Mouse (Mus musculus): ENCODE measurements around the gene Olfr868.

Olfr868 gene

DNA sequence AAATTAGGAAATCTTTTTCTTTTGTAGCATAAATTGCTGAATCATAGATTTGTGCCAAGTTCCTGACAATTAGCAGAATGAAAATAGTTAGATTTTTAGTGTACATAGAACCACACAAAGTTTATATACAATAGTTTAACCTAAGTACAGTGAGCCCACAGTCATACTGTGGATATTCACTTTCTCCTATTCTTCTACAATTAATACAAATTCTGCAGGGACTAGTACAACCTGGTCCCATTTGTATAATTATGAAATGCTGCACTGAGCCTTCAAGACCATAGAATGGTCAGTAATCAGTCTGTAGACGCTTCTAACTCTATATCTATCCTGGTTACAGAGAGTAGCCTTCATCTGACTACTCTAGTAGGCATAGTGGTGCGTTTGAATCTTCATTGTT lies at the start of gene Olfr868:
Olfr868 (plus strand) TSS at position 301 of the 400 bp plus-strand sequence.
- no peak for DNase-seq (ENCODE audit: low read depth)

DNA sequence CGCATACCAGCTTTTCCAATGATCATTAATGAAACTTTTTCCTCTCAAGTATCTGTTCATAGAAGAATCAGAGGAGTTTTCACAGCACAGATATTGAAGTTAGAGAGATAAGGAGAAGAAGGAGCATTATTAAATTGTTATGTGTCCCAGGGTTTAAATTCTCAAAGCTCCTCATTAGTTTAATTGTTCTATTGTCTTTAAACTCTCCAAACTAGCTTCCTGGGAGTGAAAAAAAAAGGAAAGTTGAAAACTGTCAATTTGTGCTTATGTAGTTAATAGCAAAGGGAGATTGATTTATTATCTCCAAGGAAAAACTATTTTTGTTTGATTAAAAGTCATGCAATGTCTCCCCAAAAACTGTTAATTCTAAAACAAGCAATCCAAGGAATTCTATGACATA lies 41.0 kb upstream of the Olfr868 start, which contains the start of gene Olfr867:
Olfr867 (minus strand) TSS at position 101 of the 400 bp plus-strand sequence.
- no peak for DNase-seq (ENCODE audit: low read depth)

DNA sequence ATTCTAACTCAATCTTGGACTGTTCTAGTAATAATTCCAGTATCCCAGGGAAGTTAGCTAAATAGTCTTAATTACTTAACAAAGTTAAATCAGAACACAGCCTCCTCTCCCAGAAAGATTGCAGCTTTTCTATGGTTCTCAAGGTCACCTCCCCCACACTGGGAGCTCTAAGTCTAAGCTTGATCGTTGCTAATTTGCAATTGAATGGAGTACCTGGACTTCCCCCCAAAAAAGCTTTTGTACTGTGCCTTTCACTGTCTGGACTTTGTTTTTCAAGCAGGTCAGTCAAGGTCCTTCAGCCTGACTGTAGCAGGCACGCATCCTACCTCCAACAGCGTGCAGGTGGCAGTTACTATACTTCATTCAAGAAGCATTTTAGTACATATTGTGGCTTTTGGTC lies 28.2 kb upstream of the Olfr868 start:
- DNase-seq (ENCODE audit: low read depth), result no peak

DNA sequence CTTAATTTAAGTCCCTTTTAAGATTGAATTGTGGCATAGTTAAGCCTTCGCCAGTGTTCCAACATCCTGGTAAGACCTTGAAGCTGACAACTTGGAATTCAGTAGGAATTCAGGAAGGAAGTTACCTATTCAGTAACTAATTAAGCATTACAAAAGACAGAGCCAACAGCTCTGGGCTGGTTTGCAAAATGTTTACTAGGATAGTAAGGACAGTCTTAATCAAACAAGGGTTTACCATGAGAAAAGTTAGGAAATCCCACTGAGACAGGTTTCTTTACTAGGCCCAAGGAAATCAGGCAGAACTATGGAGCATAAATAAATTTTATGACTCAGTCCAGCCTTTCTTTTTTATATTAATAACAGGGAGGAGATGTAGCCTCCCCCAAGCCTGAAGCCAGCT lies 27.1 kb upstream of the Olfr868 start:
- no peak for DNase-seq (ENCODE audit: low read depth)

DNA sequence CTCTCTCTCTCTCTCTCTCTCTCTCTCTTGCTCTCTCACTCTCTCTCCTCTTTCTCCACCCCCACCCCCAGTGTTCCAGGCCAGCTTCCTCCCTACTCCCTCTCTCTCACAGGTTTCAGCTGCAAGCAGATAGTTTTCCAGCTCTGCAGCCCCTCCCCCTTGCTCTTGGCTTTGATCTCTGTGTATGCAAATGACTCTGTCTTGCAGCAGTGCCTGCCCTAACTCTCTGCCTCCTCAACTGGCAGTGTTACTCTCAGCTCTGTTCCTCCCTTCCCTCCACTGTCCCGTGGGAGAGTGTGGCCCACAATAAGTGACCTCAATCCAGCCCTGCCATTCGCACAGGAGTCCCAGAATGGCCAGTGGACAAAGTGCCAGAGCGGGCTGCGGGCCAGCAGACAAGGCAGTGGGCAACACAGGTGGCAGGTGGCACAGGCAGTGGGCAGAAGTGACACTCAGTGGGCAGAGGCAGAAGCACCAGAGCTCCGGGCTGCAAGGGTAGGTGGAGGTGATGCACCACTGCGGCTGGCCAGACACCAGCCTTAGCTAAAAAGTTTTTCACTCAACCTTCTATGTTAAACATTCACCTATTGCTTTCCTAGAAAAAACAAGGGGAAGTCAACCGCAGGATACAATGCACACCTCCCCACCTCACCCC lies 24.8 kb upstream of the Olfr868 start:
- no peak for DNase-seq (ENCODE audit: low read depth)

DNA sequence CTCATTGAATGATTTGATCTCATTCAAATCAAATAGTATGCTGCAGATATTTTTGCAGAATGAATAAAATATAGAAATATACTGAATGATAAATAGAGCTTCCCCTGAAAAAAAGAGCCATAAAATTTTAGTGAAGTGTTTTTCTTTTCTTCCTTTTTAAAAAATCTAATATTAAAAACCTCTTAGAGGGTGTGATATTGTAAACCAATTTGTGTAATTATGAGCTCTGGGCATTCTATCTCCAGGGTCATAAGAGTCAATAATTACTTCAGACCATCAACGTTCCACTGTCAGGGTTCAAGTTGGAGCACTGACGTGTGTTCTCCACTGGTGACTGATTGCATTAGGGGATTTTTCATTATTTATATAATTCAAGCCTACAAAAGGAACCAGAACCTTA lies 30.3 kb downstream of the Olfr868 start, which contains the start of gene Olfr869:
Olfr869 (plus strand) TSS at position 301 of the 400 bp plus-strand sequence.
- DNase-seq (ENCODE audit: low read depth), result no peak

DNA sequence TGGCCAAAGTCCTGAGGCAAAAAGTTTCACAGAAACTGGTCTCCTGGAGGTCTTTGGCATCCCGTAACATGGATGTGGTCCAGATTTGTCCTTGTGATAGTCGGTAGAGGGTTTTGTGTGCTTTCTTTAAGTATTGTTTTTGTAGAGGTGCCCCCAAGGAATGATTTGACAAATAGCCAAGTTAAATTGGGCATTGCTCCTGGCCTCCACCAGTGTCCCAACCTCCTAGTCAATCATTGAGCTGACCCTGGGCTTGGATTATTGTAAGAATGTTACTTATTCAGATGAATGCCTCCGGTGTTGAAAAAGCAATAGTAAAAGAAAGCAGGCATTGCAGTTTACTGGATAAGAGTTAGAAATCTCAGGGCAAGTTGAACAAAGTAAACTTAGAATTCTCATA lies 51.3 kb downstream of the Olfr868 start:
- no peak for DNase-seq (ENCODE audit: low read depth)
